Mouse (Mus musculus): ENCODE results near the gene Nectin3. TPM values are rescaled to one million over a fixed set of nuclear protein-coding genes. Genes with fewer than 3 reads are reported as not detected.

The Nectin3 gene
- 10 to 100 TPM; 77.6 to 92.8 TPM for total RNA-seq (2021)

- DNase-seq: no peak
- intact Hi-C loops (cut with DNase I): loop anchor here (10.0 kb wide), 2 partner anchors 356 to 1276 kb away; no protein-coding TSS in a partner anchor
Observed at GRCm38 (mm10) chr16:46498421-46498789, at the start of gene Nectin3. TSS of gene Nectin3 (minus strand) at chr16:46498525.

- intact Hi-C loops (cut with DNase I): no loop called here
- DNase-seq: no peak
Observed at GRCm38 (mm10) chr16:46538092-46538491, 39.8 kb upstream of the Nectin3 start.

GRCm38 (mm10) chr16:46532465-46533254 is 34.3 kb upstream of the Nectin3 start:
- DNase-seq: no peak
- intact Hi-C loops (cut with DNase I): no loop called here

- no peak for DNase-seq
- intact Hi-C loops (cut with DNase I): no loop called here
Observed at GRCm38 (mm10) chr16:46531023-46531422, 32.7 kb upstream of the Nectin3 start.

GRCm38 (mm10) chr16:46520885-46521417 is 22.6 kb upstream of the Nectin3 start:
- DNase-seq: no peak
- intact Hi-C loops (cut with DNase I): no loop called here

- DNase-seq: no peak
- intact Hi-C loops (cut with DNase I): no loop called here
Observed at GRCm38 (mm10) chr16:46519606-46520005, 21.3 kb upstream of the Nectin3 start.

GRCm38 (mm10) chr16:46507944-46508333 is 9.6 kb upstream of the Nectin3 start:
- intact Hi-C loops (cut with DNase I): no loop called here
- no peak for DNase-seq

GRCm38 (mm10) chr16:46507260-46507943 is 9.1 kb upstream of the Nectin3 start:
- DNase-seq: no peak
- intact Hi-C loops (cut with DNase I): no loop called here

GRCm38 (mm10) chr16:46504006-46504405 is 5.7 kb upstream of the Nectin3 start:
- no peak for DNase-seq
- intact Hi-C loops (cut with DNase I): no loop called here

- no peak for DNase-seq
- intact Hi-C loops (cut with DNase I): loop anchor here (2.0 kb wide), 1 partner anchor 174 kb away; no protein-coding TSS in a partner anchor
Observed at GRCm38 (mm10) chr16:46502311-46502710, 4.0 kb upstream of the Nectin3 start.

GRCm38 (mm10) chr16:46500759-46501158 is 2.4 kb upstream of the Nectin3 start:
- no peak for DNase-seq
- intact Hi-C loops (cut with DNase I): no loop called here

- intact Hi-C loops (cut with DNase I): loop anchor here (10.0 kb wide), 2 partner anchors 357 to 1277 kb away; no protein-coding TSS in a partner anchor
- DNase-seq: peak; percentile 34
Observed at GRCm38 (mm10) chr16:46497686-46498420, 472 bp downstream of the Nectin3 start.

GRCm38 (mm10) chr16:46496889-46497685 is 1.2 kb downstream of the Nectin3 start:
- intact Hi-C loops (cut with DNase I): loop anchor here (10.0 kb wide), 2 partner anchors 358 to 1278 kb away; no protein-coding TSS in a partner anchor
- peak; percentile 97 for DNase-seq

- intact Hi-C loops (cut with DNase I): loop anchor here (10.0 kb wide), 2 partner anchors 359 to 1279 kb away; no protein-coding TSS in a partner anchor
- peak; percentile 62 for DNase-seq
Observed at GRCm38 (mm10) chr16:46496031-46496868, 2.1 kb downstream of the Nectin3 start.

- intact Hi-C loops (cut with DNase I): loop anchor here (10.0 kb wide), 2 partner anchors 360 to 1280 kb away; no protein-coding TSS in a partner anchor
- no peak for DNase-seq
Observed at GRCm38 (mm10) chr16:46495201-46495600, 3.1 kb downstream of the Nectin3 start.

GRCm38 (mm10) chr16:46487436-46488097 is 10.8 kb downstream of the Nectin3 start:
- peak; percentile 49 for DNase-seq
- intact Hi-C loops (cut with DNase I): no loop called here

GRCm38 (mm10) chr16:46477336-46477735 is 21.0 kb downstream of the Nectin3 start:
- intact Hi-C loops (cut with DNase I): no loop called here
- DNase-seq: no peak

GRCm38 (mm10) chr16:46451421-46451820 is 46.9 kb downstream of the Nectin3 start:
- DNase-seq: no peak
- intact Hi-C loops (cut with DNase I): no loop called here

Data from left cerebral cortex, postnatal 4 days (tissue).